Mouse (Mus musculus): Measurements from ENCODE around the gene Krtap1-3. TPM values are rescaled to one million over a fixed set of nuclear protein-coding genes. Genes with fewer than 3 reads are reported as not detected.

Krtap1-3 gene
- not detected in 2 replicates for polyA plus RNA-seq (2012; rRNA removed)

GRCm38 (mm10) chr11:99590981-99591380, at the start of gene Krtap1-3:
Gene Krtap1-3, minus strand, starts transcription at chr11:99591339.

GRCm38 (mm10) chr11:99634653-99635134, 43.6 kb upstream of the Krtap1-3 start, which contains the start of gene Krtap4-2:
Gene Krtap4-2, minus strand, starts transcription at chr11:99635084.

GRCm38 (mm10) chr11:99628138-99628537, 37.0 kb upstream of the Krtap1-3 start, which contains the start of gene Krtap4-1:
Gene Krtap4-1, minus strand, starts transcription at chr11:99628238.

GRCm38 (mm10) chr11:99620335-99620734, 29.2 kb upstream of the Krtap1-3 start, which contains the start of gene Gm11562:
Gene Gm11562, minus strand, starts transcription at chr11:99620435.

GRCm38 (mm10) chr11:99614796-99615363, 23.7 kb upstream of the Krtap1-3 start, which contains the start of gene Krtap2-4:
Gene Krtap2-4, minus strand, starts transcription at chr11:99614846.

GRCm38 (mm10) chr11:99610089-99610488, 18.9 kb upstream of the Krtap1-3 start, which contains the start of gene Gm11937:
Gene Gm11937, minus strand, starts transcription at chr11:99610189.

GRCm38 (mm10) chr11:99603208-99603607, 12.1 kb upstream of the Krtap1-3 start, which contains the start of gene Gm11938:
Gene Gm11938, minus strand, starts transcription at chr11:99603308.

GRCm38 (mm10) chr11:99597742-99598141, 6.6 kb upstream of the Krtap1-3 start, which contains the start of gene Krtap9-3:
Gene Krtap9-3, minus strand, starts transcription at chr11:99598105.

GRCm38 (mm10) chr11:99583245-99583704, 7.9 kb downstream of the Krtap1-3 start, which contains the start of gene Krtap1-4:
Gene Krtap1-4, minus strand, starts transcription at chr11:99583654.

GRCm38 (mm10) chr11:99580636-99581035, 10.5 kb downstream of the Krtap1-3 start, which contains the start of gene Krtap1-5:
Gene Krtap1-5, minus strand, starts transcription at chr11:99581016.

GRCm38 (mm10) chr11:99566530-99566929, 24.6 kb downstream of the Krtap1-3 start, which contains the start of gene Krtap3-1:
Gene Krtap3-1, minus strand, starts transcription at chr11:99566630.

GRCm38 (mm10) chr11:99559366-99559765, 31.8 kb downstream of the Krtap1-3 start, which contains the start of gene Gm11939:
Gene Gm11939, minus strand, starts transcription at chr11:99559466.

GRCm38 (mm10) chr11:99556753-99557152, 34.4 kb downstream of the Krtap1-3 start, which contains the start of gene Krtap3-2:
Gene Krtap3-2, minus strand, starts transcription at chr11:99556853.

GRCm38 (mm10) chr11:99550765-99551164, 40.4 kb downstream of the Krtap1-3 start, which contains the start of gene Krtap3-3:
Gene Krtap3-3, minus strand, starts transcription at chr11:99550865.

Other genes starting within 250 kb of the Krtap1-3 start
- not detected in 2 replicates for gene Krt27, start 240.2 kb downstream of the Krtap1-3 start, polyA plus RNA-seq (2012; rRNA removed)
- gene Krt28, start 216.4 kb downstream of the Krtap1-3 start, polyA plus RNA-seq (2012; rRNA removed) = not detected in 2 replicates
- gene Krt10, start 202.0 kb downstream of the Krtap1-3 start, polyA plus RNA-seq (2012; rRNA removed) = 321 and 430 TPM in 2 replicates
- 0.58 and 0.89 TPM in 2 replicates for gene Krt12, start 169.1 kb downstream of the Krtap1-3 start, polyA plus RNA-seq (2012; rRNA removed)
- gene Krt20, start 153.2 kb downstream of the Krtap1-3 start, polyA plus RNA-seq (2012; rRNA removed) = 24.2 and 29.7 TPM in 2 replicates
- gene Krt23, start 98.2 kb downstream of the Krtap1-3 start, polyA plus RNA-seq (2012; rRNA removed) = 108 and 113 TPM in 2 replicates
- not detected in 2 replicates for gene Krt39, start 70.0 kb downstream of the Krtap1-3 start, polyA plus RNA-seq (2012; rRNA removed)
- gene Krt40, start 48.2 kb downstream of the Krtap1-3 start, polyA plus RNA-seq (2012; rRNA removed) = not detected in 2 replicates
- 0.44 TPM in 1 of 2 replicates, not detected in the other for gene Krtap3-3, start 40.5 kb downstream of the Krtap1-3 start, polyA plus RNA-seq (2012; rRNA removed)
- 0.81 and 3.3 TPM in 2 replicates for gene Krtap3-2, start 34.5 kb downstream of the Krtap1-3 start, polyA plus RNA-seq (2012; rRNA removed)
- gene Gm11939, start 31.9 kb downstream of the Krtap1-3 start, polyA plus RNA-seq (2012; rRNA removed) = not detected in 2 replicates
- gene Krtap3-1, start 24.7 kb downstream of the Krtap1-3 start, polyA plus RNA-seq (2012; rRNA removed) = not detected in 2 replicates
- gene Krtap1-5, start 10.3 kb downstream of the Krtap1-3 start, polyA plus RNA-seq (2012; rRNA removed) = not detected in 2 replicates
- 0.21 TPM in 1 of 2 replicates, not detected in the other for gene Krtap1-4, start 7.7 kb downstream of the Krtap1-3 start, polyA plus RNA-seq (2012; rRNA removed)
- not detected in 2 replicates for gene Krtap9-3, start 6.8 kb upstream of the Krtap1-3 start, polyA plus RNA-seq (2012; rRNA removed)
- not detected in 2 replicates for gene Gm11938, start 12.0 kb upstream of the Krtap1-3 start, polyA plus RNA-seq (2012; rRNA removed)
- gene Gm11937, start 18.9 kb upstream of the Krtap1-3 start, polyA plus RNA-seq (2012; rRNA removed) = not detected in 2 replicates
- gene Krtap2-4, start 23.5 kb upstream of the Krtap1-3 start, polyA plus RNA-seq (2012; rRNA removed) = not detected in 2 replicates
- not detected in 2 replicates for gene Gm11562, start 29.1 kb upstream of the Krtap1-3 start, polyA plus RNA-seq (2012; rRNA removed)
- not detected in 2 replicates for gene Krtap4-1, start 36.9 kb upstream of the Krtap1-3 start, polyA plus RNA-seq (2012; rRNA removed)
- not detected in 2 replicates for gene Krtap4-2, start 43.7 kb upstream of the Krtap1-3 start, polyA plus RNA-seq (2012; rRNA removed)
- gene Krtap4-7, start 52.8 kb upstream of the Krtap1-3 start, polyA plus RNA-seq (2012; rRNA removed) = not detected in 2 replicates
- not detected in 2 replicates for gene Gm11555, start 58.9 kb upstream of the Krtap1-3 start, polyA plus RNA-seq (2012; rRNA removed)
- not detected in 2 replicates for gene Gm11563, start 67.6 kb upstream of the Krtap1-3 start, polyA plus RNA-seq (2012; rRNA removed)
- not detected in 2 replicates for gene Krtap4-6, start 74.6 kb upstream of the Krtap1-3 start, polyA plus RNA-seq (2012; rRNA removed)
- gene Gm14190, start 99.4 kb upstream of the Krtap1-3 start, polyA plus RNA-seq (2012; rRNA removed) = not detected in 2 replicates
- not detected in 2 replicates for gene Gm14180, start 143.0 kb upstream of the Krtap1-3 start, polyA plus RNA-seq (2012; rRNA removed)
- not detected in 2 replicates for gene Gm11595, start 181.6 kb upstream of the Krtap1-3 start, polyA plus RNA-seq (2012; rRNA removed)
- gene Krtap4-8, start 189.4 kb upstream of the Krtap1-3 start, polyA plus RNA-seq (2012; rRNA removed) = not detected in 2 replicates
- gene Krtap4-9, start 193.9 kb upstream of the Krtap1-3 start, polyA plus RNA-seq (2012; rRNA removed) = not detected in 2 replicates
- gene Gm11596, start 202.1 kb upstream of the Krtap1-3 start, polyA plus RNA-seq (2012; rRNA removed) = not detected in 2 replicates
- gene Gm11569, start 207.6 kb upstream of the Krtap1-3 start, polyA plus RNA-seq (2012; rRNA removed) = not detected in 2 replicates
- gene Gm11554, start 213.1 kb upstream of the Krtap1-3 start, polyA plus RNA-seq (2012; rRNA removed) = 0.25 TPM in 1 of 2 replicates, not detected in the other
- gene Krtap4-13, start 218.6 kb upstream of the Krtap1-3 start, polyA plus RNA-seq (2012; rRNA removed) = 0.36 TPM in 1 of 2 replicates, not detected in the other
- gene Gm11564, start 224.3 kb upstream of the Krtap1-3 start, polyA plus RNA-seq (2012; rRNA removed) = not detected in 2 replicates
- gene 2300003K06Rik, start 246.7 kb upstream of the Krtap1-3 start, polyA plus RNA-seq (2012; rRNA removed) = not detected in 2 replicates

Measured in stomach, adult 2 months (tissue).